Mouse (Mus musculus) ovary, adult 18-20 months (tissue): ENCODE measurements around the gene Bag1.
A peak's percentile ranks its signal among the peaks of the same experiment; 100 is the strongest.
"Not testable (repeated sequence)": the region's sequence is repeated elsewhere in the genome, so short reads cannot be mapped to it uniquely, and the experiment has no call there.

Experiments
- DNase-seq: peaks from one replicate; pipeline ENCODE4 v3.0.0; 2022; ENCODE audit warnings: low spot score, mixed read lengths

Bag1 gene

DNA sequence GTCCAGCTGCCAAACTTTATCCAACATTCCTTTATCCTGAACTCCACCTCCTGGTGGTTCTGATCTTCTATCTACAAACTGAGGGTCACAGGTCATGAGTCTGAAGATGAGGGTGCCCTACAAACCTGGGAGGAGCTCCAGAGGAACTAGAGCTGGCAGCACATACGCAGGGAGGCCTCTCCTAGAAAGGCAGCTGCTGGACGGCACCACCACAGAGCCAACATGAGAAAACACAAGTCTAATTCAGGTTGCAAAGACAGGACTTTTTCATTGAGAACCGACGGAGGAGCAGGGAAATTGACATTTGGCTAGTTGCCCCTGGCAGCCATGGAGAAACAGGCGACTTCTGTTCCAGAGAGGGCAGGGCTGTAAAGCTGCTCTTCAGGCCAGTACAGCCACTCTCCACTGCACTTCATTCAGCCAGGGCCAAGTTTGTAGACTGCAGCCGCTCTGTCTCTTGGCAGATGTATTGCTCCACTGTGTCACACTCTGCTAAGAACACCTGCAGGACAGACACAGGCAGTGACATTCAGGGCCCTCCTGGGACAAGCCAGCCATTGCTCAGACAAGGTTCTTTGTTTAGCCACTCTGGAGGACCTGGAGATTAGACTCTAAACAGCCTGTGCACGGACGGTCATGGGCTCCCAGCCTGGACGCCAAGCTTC is 11.8 kb downstream of the Bag1 start:
- DNase-seq = peak; percentile 21

- not testable (repeated sequence) for DNase-seq
These were observed 13.7 kb downstream of the Bag1 start for GRCm38 (mm10) chr4:40934369-40934768.

DNA sequence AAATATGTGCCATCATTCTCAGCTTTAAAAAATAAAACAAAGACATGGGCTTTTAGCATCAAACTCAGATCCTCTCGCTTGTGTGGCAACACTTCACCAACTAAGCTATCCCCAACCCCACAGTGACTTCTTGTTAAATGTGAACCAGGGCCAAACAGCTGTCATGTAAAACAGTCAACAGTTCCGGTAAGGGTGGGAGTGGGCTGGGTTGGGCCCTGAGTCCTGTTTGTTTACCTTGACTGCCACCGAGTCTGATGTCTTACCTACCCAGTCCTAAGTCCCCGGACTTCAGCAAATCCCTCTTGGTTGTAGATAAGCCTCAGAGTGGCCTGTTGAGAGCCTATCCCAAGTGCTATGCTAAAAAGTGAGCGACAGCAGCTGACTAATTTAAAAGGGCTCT is 14.4 kb downstream of the Bag1 start:
- DNase-seq = no peak

- DNase-seq = no peak
These were observed 19.0 kb downstream of the Bag1 start for GRCm38 (mm10) chr4:40929046-40929445.

DNA sequence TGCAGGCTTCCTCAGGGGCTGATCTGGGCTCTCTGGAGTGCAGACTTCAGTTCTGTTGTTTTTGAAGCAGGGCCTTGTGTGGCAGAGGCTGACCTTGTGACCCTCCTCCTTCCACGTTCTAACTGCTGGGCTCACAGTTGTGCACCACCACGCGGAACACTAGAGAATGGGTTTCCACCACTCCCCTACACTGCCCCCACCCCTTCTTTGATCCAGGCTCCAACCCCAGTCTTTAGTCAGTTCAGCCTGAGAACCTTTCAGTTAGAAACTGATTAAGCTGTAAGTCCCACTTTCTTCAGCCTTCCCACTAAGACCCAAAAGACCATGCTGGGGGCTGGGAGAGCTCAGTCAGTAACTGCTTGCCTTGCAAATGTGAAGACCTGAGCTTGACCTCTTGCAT is 22.5 kb downstream of the Bag1 start:
- no peak for DNase-seq

- peak; percentile 33 for DNase-seq
These were observed 24.9 kb downstream of the Bag1 start for GRCm38 (mm10) chr4:40923087-40923651.

DNA sequence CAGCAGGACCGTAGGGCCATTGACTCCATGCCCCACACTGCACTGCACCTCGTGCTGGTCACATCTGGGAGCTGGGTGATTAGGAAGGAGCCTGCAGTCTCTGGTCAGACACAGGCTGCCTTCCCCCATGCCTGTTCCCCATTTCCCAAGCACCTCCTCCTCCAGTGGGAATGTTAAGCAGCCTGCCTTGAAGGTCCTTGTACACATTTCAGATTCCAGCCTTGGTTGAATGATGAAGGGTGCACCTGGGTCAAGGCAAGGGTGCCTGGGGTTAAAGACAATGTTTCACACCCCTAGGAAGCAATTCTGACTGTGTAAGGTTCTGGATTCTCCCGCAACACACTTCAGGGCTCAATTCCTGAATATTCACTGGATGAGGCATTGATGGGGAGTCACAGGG is 26.8 kb downstream of the Bag1 start:
- DNase-seq = no peak

- DNase-seq = no peak
These were observed 27.5 kb downstream of the Bag1 start for GRCm38 (mm10) chr4:40920576-40920975.

- peak; percentile 74 for DNase-seq
These were observed 28.3 kb downstream of the Bag1 start, which contains the start of gene Spink4 for GRCm38 (mm10) chr4:40919785-40920184. Gene Spink4 (plus strand): TSS chr4:40920052.

GRCm38 (mm10) chr4:40916592-40917155 is 31.4 kb downstream of the Bag1 start:
- DNase-seq = no peak

DNA sequence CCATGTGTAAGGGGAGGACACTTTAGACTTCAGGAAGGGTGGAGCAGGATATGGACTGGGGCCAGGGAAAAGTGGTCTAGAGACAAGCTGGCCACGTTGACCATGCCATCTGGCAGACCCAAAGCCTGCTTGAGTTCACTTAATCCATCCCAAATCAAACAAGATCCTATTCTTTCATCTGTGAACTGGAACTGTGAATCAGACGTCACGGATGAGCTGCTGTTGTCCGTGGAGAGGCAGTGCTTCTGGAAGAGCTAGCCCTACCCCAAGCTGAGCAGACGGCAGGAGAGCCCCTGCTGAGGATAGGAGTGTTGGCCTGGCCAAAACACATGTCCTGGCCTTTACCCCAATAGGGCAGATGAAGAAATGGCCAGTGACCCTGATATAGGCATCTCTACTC is 32.1 kb downstream of the Bag1 start:
- no peak for DNase-seq

- DNase-seq = no peak
These were observed 33.7 kb downstream of the Bag1 start for GRCm38 (mm10) chr4:40914287-40914867.

DNA sequence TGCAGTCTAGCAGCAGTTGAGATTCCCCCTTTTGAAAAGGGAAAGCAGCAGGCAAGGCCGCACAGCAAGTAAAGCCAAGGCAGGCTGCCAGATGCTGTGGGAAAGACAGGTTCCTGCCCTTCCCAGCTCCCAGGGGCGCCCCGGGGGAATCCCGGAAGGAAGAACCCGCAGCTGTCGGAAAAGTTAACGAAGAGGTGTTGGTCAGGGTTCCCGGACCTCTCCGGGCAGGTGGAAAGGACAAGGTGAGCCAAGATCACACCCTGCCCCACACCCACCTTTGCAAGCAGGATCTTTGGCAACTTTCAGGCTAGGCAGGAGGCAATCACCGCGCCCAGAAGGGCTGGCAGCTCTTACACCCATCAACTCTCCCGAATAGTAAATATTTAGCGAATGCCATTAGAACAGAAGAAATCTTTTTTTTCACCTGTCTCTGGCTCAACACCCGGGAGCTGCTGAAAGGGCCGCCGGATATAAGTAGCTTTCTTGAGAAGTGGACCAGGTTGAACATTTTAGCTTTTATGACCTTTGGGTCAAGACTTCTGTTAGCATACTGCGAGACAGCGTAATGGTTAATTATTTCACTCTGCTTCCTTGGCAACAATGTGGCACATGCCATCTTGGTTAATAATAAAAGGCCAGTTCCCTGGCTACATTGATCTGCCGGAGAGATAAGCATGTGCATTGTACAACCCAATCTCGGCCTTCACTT is 39.7 kb downstream of the Bag1 start:
- no peak for DNase-seq

GRCm38 (mm10) chr4:40906298-40906697 is 41.8 kb downstream of the Bag1 start:
- DNase-seq = no peak

- DNase-seq = no peak
These were observed 47.5 kb downstream of the Bag1 start for GRCm38 (mm10) chr4:40900612-40901011.

DNA sequence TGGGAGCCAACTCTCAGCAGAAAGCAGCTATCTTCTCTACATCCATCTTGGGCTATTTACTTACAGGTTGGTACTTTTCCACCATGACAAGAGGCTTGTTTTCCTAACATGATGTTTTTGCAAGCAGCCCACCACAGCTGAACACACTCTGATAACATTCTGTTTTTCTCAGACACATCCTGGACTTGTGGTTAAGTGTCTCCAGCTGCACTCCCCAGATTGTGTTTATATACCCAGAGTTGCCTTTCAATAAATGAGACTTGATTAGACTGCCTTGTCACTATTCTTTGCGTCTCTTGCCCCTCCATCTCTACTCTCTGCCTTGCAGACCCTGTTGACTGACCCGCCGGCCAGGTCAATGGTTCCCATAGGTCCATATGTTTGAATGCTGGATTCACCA is 48.0 kb downstream of the Bag1 start:
- DNase-seq = no peak

DNA sequence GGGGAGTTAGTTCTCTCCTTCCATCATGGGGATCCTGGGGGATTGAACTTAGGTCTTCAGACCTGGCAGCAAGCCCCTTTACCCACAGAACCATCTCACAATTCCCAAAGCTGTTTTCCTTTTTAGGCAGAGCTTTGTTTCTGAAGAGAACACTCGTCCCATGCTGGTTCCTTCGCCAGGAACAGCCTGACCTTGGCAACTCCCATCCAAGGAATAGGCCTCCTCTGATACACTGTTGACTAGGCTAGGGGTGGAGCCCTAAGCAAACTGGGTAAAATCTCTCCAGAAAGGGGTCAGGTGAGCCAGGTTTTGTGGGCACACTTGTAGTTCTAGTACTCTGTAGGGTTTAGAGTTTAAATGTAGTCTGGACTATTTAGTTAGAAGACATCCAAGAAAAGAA is 48.8 kb downstream of the Bag1 start:
- DNase-seq = no peak

GRCm38 (mm10) chr4:40898476-40899044 is 49.5 kb downstream of the Bag1 start:
- no peak for DNase-seq

DNA sequence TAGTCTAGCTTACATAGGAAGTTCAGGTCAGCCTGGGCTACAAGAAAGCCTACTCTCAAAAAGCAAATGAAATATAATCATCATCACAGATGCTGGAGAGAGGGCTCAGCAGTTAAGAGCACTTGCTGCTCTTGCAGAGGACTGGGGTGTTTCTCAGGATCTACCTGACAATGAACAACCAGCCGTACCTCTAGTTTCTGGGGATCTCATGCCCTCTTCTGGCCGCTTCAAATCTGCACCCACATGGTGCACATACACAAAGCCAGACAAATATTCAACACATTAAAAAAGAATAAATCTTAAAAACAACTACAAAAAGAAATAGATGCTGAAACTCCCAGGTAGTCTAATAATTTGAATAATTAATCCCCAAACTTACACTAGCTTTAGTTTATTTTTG is 52.4 kb downstream of the Bag1 start:
- DNase-seq = no peak

DNA sequence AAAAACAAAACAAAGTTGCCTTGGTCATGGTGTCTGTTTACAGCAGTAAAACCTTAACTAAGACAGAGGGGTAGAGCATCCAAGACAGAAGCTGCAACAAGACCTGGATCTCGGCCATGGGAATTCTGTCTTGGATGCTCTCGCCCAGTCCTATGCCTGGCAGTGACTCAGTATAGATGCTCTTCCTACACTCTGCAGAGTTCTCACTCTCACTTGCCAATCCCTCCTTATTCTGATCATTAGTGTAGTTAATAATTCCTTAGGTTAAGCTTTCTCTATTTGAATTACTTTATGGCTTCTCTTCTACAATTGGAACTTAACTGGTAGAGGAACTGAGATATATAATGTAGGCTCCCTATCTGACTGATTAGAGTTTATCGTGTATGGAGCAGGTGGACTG is 53.0 kb downstream of the Bag1 start:
- DNase-seq = no peak

DNA sequence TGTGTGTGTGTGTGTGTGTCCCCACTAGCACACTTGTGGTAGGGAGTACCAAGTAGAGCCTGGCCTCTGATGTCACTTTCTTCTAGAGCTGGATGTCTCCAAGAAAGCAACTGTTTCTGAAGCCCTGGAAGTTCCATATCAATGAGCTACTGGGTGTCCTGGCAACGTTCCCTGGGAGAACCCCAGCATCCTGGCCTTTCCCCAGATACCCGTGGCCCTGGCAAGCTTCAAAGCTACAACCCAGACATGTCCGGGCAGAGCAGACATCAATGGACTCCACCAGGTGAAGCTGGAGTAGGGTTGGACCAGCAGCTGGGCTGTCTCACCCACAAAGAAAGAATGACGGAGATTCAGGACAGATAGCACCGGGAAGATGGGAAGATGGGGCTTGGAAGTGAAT is 56.9 kb downstream of the Bag1 start:
- DNase-seq = no peak

DNA sequence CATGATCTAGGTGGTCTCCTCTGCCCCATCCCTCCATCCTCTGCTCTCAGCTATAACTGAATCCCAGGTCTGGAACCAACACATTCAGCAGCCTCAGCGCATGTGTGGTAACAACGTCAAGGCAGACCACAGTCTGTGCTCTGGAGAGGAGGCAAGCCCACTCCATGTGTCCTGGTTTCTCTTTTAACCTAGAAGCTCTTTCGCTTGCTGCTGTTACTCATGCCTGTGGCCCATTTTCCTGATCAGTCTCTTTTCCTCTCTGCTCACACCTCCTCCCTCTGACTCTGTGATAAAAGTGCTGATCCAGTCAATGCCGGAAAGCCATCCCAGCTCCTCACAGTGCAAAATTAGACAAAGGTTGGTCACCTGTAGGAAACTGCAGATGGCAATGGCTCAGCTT is 58.1 kb downstream of the Bag1 start:
- no peak for DNase-seq
